Comparison of ENCODE assay signal across 9 mouse cellular contexts in the genomic region with DNA sequence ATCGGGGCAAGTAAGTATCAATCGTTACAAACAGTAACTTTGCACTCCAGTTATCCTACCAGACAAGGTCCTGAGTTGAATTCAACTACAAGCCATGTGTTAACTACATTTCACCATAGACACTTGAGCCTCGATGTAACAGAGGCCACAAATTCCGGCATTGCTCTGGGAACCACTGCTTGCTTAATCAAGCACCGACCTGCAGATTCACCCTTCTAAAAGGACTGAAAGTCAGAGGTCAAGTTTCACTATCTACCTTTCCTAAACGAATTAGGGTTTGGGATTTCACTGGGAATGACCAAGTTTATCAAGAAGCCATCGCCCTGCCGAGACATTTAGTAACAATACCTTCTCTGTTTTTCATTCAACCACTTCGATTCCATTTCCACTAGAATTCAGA. TPM values are rescaled to one million over a fixed set of nuclear protein-coding genes. Genes with fewer than 3 reads are reported as not detected.
DNase-seq lines count a peak whose midpoint lies in the region; ATAC-seq lines count a peak whose summit lies in the region.
"Had no signal": no experiment of that assay in that cellular context is flagged by ENCODE, and none has a peak within 500 bp of the region (broad histone marks: within the 10 kb centered on the region; RNA-seq: fewer than 3 reads in every experiment).

No protein-coding gene starts in this region.

- H3K27ac ChIP-seq in kidney, embryonic 16.5 days (ENCODE audit: low read length) = no peak overlapping the region
- no peak overlapping the region for H3K27ac ChIP-seq in embryonic facial prominence, embryonic 12.5 days
- no peak overlapping the region for H3K27ac ChIP-seq in intestine, embryonic 16.5 days (ENCODE audit: low read length)
- no peak overlapping the region for H3K27ac ChIP-seq in neural tube, embryonic 14.5 days (ENCODE audit: low read depth, low read length)

- 0 out of 2 replicates have a peak, but pooled peaks cover 2% of the 10 kb centered on the region for H3K36me3 ChIP-seq in kidney, embryonic 16.5 days (ENCODE audit: insufficient read depth, low read length)
- 0 out of 2 replicates have a peak, but pooled peaks cover 2% of the 10 kb centered on the region for H3K36me3 ChIP-seq in embryonic facial prominence, embryonic 12.5 days
- no peaks in the 10 kb centered on the region for H3K36me3 ChIP-seq in intestine, embryonic 16.5 days (ENCODE audit: control insufficient read depth, insufficient read depth, low read length)
- no peaks in the 10 kb centered on the region for H3K36me3 ChIP-seq in neural tube, embryonic 14.5 days (ENCODE audit: control insufficient read depth, insufficient read depth, low read length)

- peak overlapping the region; percentile 94 for H3K4me3 ChIP-seq in kidney, embryonic 16.5 days (ENCODE audit: low read length)
- peak overlapping the region; percentile 97 for H3K4me3 ChIP-seq in embryonic facial prominence, embryonic 12.5 days
- H3K4me3 ChIP-seq in intestine, embryonic 16.5 days (ENCODE audit: low read length) = peak overlapping the region; percentile 98
- peak overlapping the region; percentile 97 for H3K4me3 ChIP-seq in neural tube, embryonic 14.5 days (ENCODE audit: low read depth, low read length)

- no peak for DNase-seq in kidney, adult 18-20 months
- DNase-seq in left cerebral cortex, adult 9 months (ENCODE audit: low spot score in 2 of 2) = no peak
- no peak for DNase-seq in left cerebral cortex, postnatal 36 days (ENCODE audit: low spot score in 2 of 2)
- DNase-seq in spleen, adult 12 weeks (ENCODE audit: low spot score) = no peak
- DNase-seq: kidney, adult 9 months had no signal

- no peaks in the 10 kb centered on the region for H3K27me3 ChIP-seq in kidney, embryonic 16.5 days (ENCODE audit: insufficient read depth, low read length)
- no peaks in the 10 kb centered on the region for H3K27me3 ChIP-seq in embryonic facial prominence, embryonic 12.5 days
- H3K27me3 ChIP-seq in intestine, embryonic 16.5 days (replicated peaks; ENCODE audit: control insufficient read depth, insufficient read depth, low read length) = no peaks in the 10 kb centered on the region
- H3K27me3 ChIP-seq in neural tube, embryonic 14.5 days (ENCODE audit: control insufficient read depth, insufficient read depth, low read length) = no peaks in the 10 kb centered on the region

- WGBS in kidney, embryonic 16.5 days = 45% methylated on average over 9 of the region's 9 CpGs
- 45% methylated on average over 9 of the region's 9 CpGs for WGBS in embryonic facial prominence, embryonic 12.5 days
- WGBS in intestine, embryonic 16.5 days = 36% methylated on average over 9 of the region's 9 CpGs
- 58% methylated on average over 9 of the region's 9 CpGs for WGBS in neural tube, embryonic 14.5 days

- no peaks in the 10 kb centered on the region for H3K9me3 ChIP-seq in kidney, embryonic 16.5 days (ENCODE audit: low read length)
- H3K9me3 ChIP-seq in embryonic facial prominence, embryonic 12.5 days = no peaks in the 10 kb centered on the region
- H3K9me3 ChIP-seq in intestine, embryonic 16.5 days (ENCODE audit: control insufficient read depth, low read length) = no peaks in the 10 kb centered on the region
- H3K9me3 ChIP-seq in neural tube, embryonic 14.5 days (ENCODE audit: control insufficient read depth, low read length) = no peaks in the 10 kb centered on the region

- H3K4me2 ChIP-seq in kidney, embryonic 16.5 days (replicated peaks; ENCODE audit: low read depth, low read length) = peak overlapping the region; percentile 81
- H3K4me2 ChIP-seq in embryonic facial prominence, embryonic 12.5 days (replicated peaks) = peak overlapping the region; percentile 92
- H3K4me2 ChIP-seq in intestine, embryonic 16.5 days (ENCODE audit: low read depth, low read length) = peak overlapping the region; percentile 87
- H3K4me2 ChIP-seq in neural tube, embryonic 14.5 days (ENCODE audit: low read depth, low read length) = peak overlapping the region; percentile 90

- ATAC-seq in kidney, embryonic 16.5 days (ENCODE audit: low FRiP score, low TSS enrichment) = no peak
- ATAC-seq in embryonic facial prominence, embryonic 12.5 days (ENCODE audit: insufficient number of reproducible peaks, insufficient read depth, low FRiP score, low TSS enrichment) = no peak
- ATAC-seq in intestine, embryonic 16.5 days = no peak
- ATAC-seq in neural tube, embryonic 14.5 days (ENCODE audit: low read depth) = no peak

- H3K9ac ChIP-seq in kidney, embryonic 16.5 days (replicated peaks; ENCODE audit: low read length) = peak overlapping the region; percentile 94
- peak overlapping the region; percentile 92; the same call in 1 of the 2 replicates for H3K9ac ChIP-seq in embryonic facial prominence, embryonic 12.5 days
- peak overlapping the region; percentile 97 for H3K9ac ChIP-seq in intestine, embryonic 16.5 days (ENCODE audit: low read depth, low read length)
- H3K9ac ChIP-seq in neural tube, embryonic 14.5 days (replicated peaks; ENCODE audit: low read depth, low read length) = peak overlapping the region; percentile 90; the same call in 1 of the 2 replicates

- H3K4me1 ChIP-seq in kidney, embryonic 16.5 days (ENCODE audit: insufficient read depth, low read length) = peaks cover 37% of the 10 kb centered on the region
- H3K4me1 ChIP-seq in embryonic facial prominence, embryonic 12.5 days = peaks cover 33% of the 10 kb centered on the region
- peaks cover 28% of the 10 kb centered on the region for H3K4me1 ChIP-seq in intestine, embryonic 16.5 days (ENCODE audit: control insufficient read depth, insufficient read depth, low read length)
- peaks cover 32% of the 10 kb centered on the region for H3K4me1 ChIP-seq in neural tube, embryonic 14.5 days (ENCODE audit: control insufficient read depth, insufficient read depth, low read length)

- intact Hi-C loops in left cerebral cortex, postnatal 36 days (cut with DNase I) = loop anchor here (10.0 kb wide), 1 partner anchor 48 kb away; no protein-coding TSS in a partner anchor

RNA-seq across cellular contexts. Expression of gene Slmap, which starts 2.0 kb away (rescaled TPM):
- 18.0 and 18.4 TPM in 2 replicates for polyA plus RNA-seq in kidney, embryonic 16.5 days (2015; fragmentation: Nextera tagmentation; extraction: Ambion mirVana)
- polyA plus RNA-seq in embryonic facial prominence, embryonic 12.5 days (2016; fragmentation: Nextera tagmentation; extraction: Ambion mirVana) = 23.4 and 26.9 TPM in 2 replicates
- polyA plus RNA-seq in intestine, embryonic 16.5 days (2015; fragmentation: Nextera tagmentation; extraction: Ambion mirVana) = 40.4 and 42.7 TPM in 2 replicates
- 18.4 and 22.6 TPM in 2 replicates for polyA plus RNA-seq in neural tube, embryonic 14.5 days (2014; fragmentation: Nextera tagmentation; extraction: Ambion mirVana)
- 100 to 1,000 TPM; 111 to 116 TPM for total RNA-seq in left cerebral cortex, postnatal 36 days (2021)

RNA-seq across cellular contexts. Expression of gene Dennd6a, which starts 40.9 kb away (rescaled TPM):
- polyA plus RNA-seq in kidney, embryonic 16.5 days (2015; fragmentation: Nextera tagmentation; extraction: Ambion mirVana) = 29.9 and 30.9 TPM in 2 replicates
- 36.7 and 38.2 TPM in 2 replicates for polyA plus RNA-seq in embryonic facial prominence, embryonic 12.5 days (2016; fragmentation: Nextera tagmentation; extraction: Ambion mirVana)
- 21.6 and 22.9 TPM in 2 replicates for polyA plus RNA-seq in intestine, embryonic 16.5 days (2015; fragmentation: Nextera tagmentation; extraction: Ambion mirVana)
- 17.8 and 18.8 TPM in 2 replicates for polyA plus RNA-seq in neural tube, embryonic 14.5 days (2014; fragmentation: Nextera tagmentation; extraction: Ambion mirVana)
- total RNA-seq in left cerebral cortex, postnatal 36 days (2021) = 10 to 100 TPM; 23.6 to 26.7 TPM
